Mouse (Mus musculus) cerebellum, postnatal 36 days (tissue): ENCODE results near the gene Hba-x.
"Not testable (repeated sequence)": the region's sequence is repeated elsewhere in the genome, so short reads cannot be mapped to it uniquely, and the experiment has no call there.

Experiments
- DNase-seq, 2 experiments: peaks; one replicate each; pipeline ENCODE4 v3.0.0; 2021 to 2022; ENCODE audit warnings: mixed read lengths in 2 of 2

The Hba-x gene

DNA sequence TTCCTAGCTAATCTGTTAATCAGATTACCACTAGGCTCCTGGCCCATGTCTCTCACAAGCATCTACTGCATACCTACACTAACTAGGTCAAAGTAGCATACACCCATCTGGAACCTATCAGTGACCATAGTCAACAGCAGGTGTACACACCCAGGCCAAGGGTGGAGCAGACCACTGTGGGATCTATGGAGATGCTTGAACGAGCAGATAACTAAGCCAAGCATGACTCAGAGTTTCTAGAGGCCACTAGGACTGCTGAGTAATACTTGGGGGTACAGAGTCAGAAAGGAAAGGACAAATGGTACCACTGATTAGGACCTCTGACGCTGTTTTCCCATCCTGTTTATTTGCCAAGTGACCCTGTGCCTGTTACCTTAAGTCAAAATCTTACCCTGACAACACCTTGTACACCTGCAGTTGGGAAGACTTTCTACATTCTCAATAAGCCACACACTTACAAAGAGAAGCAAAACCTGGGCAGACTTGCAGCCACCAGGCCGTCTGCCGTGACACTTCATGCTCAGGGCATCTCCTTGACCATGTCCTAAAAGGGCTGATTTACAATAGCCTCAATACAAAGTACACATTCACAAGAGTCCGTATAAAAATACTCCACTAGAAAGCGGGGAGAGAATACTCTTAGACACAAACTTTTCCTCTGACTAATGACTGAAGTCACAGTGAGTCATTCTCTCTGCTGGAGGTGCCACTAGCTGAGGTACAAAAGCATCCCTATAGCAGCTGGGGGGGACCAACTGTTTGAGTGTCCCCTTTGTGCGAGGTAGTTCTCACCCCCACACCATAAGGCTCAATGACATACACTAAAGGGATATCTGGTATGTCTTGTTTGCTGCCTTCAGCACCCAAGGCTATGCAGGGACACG, 25.1 kb upstream of the Hba-x start:
- no peak for DNase-seq

DNA sequence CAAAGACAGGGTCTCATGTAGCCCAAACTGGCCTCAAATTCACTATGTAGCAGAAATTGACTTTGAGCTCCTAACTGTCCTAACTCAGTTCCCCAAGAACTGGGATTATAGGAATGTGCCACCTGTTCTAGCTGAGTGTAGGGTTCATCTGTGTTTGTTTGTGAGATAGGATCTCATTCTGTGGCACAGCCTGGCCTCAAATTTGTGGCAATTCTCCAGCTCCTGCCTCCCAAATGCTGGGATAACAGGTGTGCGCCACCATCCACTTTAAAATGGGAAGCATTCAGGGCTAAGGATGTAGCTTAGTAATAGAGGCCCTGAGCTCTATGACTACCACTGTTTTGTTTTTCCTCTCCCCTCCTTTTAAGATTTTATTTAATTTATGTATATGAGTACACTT, 23.1 kb upstream of the Hba-x start:
- DNase-seq: peak in 1 of 2 experiments; percentile 9

DNA sequence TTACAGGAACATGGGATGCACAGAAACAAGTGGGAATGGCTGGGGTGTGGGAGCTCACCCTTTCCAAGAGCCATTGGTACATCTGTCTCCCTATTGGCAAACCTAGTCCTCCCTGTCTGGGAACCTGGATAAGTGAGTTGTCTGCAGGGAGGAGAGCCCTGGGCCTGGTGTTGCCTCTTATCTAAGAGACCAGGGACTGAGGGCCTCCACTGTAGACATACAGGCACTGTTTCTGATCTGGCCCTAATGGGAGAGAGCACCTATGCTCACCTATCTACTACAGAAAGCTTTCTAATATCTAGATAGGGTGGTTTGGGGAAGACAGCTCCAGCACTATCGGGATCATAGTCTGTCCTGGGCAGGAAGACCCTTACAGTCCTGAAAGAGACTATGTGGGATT, 20.1 kb upstream of the Hba-x start:
- no peak for DNase-seq

DNA sequence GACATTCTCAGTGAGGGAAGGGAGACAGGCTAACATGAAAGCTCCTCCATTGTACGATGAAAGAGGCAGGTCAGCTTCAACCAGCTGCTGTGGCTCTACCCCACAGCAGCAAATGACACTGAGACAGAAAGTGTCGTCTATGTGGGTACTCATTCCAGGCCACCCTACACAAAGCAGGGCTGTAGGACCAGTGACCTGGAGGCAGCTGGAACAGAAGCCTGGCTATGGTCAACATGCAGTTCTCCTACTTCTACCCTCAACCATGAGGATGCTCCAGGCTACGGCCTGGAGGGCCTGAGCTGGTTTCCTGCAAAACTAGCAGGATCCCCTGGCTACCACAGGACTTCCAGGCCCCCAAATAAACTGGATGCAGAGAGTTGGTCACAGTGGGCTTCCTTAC, 19.6 kb upstream of the Hba-x start:
- DNase-seq: no peak

DNA sequence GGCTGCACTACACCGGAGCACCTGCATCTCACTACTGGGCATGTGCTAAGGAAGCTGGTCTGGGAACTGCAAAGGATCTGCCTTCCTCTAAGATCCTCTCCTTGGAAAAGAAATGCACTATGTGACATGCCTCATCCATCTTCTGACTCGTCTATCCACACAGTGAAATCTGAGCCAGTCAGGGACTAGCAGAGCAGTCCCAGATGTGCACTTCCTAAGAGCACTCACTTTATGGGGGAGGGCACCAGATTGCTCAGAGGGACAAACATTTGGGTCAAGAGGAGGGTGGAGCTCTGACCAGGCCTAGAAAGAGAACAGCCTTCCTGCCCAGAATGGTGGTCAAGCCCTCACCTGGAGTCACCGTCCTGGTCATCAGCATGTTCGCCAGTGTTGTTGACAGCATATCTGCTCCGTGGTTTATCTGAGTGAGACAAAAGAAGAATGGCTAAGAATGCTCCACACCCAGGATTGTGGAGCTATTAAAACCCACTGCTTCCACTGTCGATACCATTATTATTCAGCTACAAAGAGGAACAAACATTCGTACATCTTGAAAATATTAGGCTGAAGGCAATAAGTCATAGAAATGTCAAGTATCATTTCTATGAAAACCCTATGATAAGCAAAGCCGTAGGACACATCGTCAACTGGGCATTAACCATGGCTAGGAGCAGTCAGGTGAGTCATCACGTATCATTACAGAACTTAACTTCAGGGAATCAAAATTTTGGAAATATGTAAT, 13.4 kb upstream of the Hba-x start:
- no peak for DNase-seq

DNA sequence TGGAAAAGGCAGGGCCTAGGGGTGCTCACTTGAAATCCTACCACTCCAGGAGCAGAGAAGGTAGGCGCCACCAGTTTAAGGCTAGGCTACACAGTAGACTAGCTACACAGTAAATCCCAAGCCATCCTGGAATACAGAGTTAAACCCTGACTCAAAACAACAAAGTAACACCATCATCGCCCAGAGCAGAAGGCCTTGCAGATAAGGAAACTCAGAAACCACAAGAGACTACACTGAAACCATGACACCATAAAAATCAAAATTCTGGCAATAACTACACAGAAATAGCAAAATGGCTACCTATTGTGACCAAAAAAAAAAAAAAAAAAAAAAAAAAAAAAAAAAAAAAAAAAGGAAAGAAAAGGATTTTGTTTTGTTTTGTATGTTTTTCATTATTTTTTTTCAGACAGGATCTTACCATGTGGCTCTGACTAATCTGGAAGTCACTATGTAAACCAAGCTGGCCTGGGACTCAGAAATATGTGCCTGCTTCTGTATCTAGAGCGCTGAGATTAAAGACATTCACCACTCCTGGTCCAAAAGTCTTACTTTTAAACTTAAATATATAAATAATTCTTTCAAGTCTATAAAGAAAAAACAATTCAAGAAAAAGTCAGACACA, 11.0 kb upstream of the Hba-x start:
- no peak for DNase-seq

DNA sequence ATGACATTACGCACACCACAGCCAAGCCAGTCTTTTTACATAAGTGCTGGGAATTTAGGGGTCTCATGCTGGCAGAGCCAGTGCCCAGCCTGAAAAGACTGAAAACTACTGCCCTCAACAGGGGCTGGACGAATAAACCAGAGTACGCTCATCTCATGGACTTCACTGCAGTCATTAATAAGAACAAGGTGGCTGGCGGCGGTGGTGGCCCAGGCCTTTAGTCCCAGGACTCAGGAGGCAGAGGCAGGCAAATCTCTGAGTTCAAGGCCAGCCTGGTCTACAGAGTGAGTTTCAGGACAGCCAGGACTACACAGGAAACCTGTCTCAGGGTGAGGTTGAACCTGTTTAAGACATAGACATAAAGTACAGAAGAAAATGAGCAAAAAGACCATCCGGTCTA, 10.0 kb upstream of the Hba-x start:
- no peak for DNase-seq

DNA sequence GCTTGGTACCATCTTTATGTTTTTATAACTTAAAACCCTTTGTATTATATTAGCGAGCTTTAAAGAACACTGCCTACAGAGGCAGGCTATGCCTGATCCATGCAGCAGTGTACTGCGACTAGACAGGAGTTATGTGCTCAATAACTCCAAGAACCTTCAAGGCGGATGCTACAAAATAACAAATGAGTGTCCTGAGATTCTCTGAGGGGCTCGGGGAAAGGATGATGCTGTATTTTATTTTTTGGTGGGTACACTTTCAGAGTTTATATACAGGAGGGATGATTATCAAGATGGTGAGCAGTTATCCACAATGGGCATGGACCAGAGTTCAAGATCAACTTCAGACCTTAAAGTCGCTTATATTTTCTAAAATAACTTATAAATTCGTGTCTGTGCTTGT, 9.4 kb upstream of the Hba-x start:
- DNase-seq: no peak

DNA sequence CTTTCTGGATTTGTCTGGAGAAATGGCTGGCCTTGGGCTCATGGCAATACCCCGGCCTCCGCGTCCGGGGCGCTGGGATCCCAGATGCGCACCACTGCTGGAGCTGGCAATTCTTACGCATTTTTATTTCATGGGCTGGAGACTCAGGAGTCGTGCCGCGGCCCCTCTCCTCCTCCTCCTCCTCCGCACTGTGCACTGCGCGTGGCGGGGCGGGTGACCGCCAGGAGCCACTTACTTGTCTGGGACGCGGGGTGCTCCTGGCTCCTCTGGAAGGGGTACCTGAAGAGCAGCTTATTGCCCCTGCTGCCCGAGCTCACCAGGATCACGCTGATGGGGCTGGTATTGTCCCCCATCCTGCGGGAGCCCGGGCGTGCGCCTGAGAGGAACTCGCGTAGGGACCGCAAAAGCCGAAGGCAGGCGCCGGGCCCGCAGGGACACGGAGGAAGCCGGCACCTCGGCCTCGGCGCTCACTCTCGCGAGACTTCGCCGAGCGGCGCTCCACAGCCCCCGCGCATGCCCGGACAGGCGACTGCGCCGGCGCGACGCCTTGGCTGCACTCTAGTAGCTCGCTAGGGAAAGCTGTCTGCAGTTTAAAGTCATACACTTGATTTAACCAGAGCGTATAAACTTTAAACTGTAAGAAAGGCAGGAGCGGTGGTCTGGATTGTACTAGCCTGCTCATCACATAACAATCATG, 8.9 kb upstream of the Hba-x start, which contains the start of gene Nprl3:
Nprl3 (minus strand) TSS at position 520 of the 697 bp plus-strand sequence.
- DNase-seq: peak; percentile 94 to 97

DNA sequence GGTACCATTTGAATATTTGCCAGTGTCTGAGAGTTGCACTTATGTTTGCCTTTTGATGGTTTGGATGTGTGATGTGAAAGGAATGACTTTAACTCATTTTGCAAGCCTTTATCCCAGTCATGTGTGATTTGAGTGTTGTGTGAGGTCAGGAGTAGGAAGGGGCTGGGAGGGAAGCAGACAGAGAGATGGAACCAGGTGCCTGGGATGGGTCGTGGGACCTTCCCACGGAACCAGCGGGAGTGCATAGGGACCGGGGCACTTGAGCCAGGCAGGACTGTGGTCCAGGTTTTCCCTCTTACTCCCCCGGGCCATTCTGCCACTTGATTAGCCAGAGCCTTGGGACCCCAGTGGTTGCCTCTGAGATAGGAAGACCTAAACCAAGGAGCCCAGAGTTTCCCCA, 8.2 kb upstream of the Hba-x start:
- peak; percentile 12 to 22 for DNase-seq

DNA sequence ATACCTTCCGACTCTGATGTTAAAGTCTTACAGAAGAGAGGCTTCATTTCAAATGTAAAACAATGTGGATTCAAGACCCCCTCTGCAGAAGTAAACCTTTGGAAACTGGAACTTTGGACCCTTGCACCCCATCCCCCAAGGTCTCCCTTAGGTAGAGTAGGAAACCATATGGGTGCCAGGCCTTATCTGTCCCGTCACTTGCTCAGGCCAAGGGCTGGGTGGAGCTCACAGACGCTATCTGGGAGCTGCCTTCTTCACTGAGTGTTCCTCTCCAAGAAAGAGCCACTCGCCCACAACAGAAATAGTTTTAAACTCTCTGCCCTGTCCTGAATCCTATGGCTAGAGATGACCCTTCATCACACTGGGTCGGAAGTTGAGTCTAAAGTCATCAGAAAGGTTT, 7.2 kb upstream of the Hba-x start:
- DNase-seq: no peak

DNA sequence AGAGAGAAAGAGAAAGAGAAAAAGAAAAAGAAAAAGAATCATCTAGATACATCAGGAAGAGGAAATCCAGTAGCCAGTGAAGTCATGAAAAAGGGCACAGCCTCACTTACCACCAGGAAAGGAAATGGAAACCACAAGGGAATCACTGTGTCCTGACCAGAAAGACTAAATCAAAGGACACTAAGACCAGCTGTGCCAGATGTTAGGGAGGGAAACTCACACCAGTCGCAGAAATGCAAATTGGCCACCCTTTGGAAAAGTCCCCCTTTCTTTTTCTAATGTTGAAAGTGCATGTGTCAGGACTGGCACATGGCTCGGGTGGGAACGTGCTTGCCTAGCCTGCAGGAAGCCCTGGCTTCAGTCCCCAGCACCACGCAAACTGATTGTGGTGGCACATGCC, 5.0 kb upstream of the Hba-x start:
- no peak for DNase-seq

DNA sequence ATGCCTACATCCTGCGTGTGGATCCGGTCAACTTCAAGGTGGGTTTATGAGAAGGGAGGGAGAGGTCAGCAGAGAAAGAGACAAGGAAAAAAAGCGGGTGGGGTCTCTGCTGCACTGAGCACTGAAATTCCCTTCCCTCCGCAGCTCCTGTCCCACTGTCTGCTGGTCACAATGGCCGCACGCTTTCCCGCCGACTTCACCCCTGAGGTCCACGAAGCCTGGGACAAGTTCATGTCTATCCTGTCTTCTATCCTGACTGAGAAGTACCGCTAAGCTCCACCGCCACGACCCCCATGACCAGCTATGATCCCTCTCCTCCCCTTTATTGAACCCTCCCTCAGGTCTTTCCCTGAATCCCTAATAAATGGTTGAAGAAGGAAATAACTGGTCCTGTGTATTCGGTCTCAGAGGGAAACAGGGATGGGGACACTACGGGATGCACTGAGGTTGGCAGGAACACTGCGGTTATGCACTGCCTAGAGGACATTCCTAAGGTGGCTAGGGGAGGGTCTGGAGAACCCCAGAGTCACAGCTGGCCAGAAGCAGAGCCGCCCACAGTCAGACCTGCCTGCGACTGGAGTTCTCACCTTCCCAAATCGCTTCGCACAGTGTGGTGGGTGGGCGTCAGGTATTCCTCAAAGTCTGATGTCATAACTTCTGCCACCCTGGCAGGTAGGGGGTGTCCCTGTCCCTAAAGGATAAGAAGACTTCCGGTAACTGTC, 1.7 kb downstream of the Hba-x start:
- DNase-seq: no peak

DNA sequence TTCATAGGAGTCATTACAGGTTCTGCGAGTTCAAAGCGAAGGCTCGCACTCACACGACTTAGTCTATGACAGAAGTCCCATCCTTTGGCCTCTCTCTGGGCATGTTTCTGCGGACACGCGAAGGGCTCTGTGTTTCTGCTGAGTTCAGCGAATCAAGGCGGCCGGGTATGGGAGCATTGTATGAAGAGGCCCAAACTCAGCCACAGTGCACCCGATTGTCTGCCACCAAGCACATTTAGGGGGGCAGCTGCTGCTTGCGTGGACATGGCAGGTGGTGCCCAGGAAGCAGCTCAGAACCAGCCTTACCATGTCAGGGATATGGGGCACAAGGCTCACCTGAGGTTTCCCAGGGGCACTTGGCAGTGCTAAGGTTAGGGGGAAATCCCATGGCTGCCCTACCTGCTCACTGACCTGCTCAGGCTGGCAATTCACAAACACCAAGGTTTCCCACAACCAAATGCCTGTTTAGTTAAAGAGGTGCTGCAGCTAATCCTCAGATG, 2.3 kb downstream of the Hba-x start:
- DNase-seq: no peak

DNA sequence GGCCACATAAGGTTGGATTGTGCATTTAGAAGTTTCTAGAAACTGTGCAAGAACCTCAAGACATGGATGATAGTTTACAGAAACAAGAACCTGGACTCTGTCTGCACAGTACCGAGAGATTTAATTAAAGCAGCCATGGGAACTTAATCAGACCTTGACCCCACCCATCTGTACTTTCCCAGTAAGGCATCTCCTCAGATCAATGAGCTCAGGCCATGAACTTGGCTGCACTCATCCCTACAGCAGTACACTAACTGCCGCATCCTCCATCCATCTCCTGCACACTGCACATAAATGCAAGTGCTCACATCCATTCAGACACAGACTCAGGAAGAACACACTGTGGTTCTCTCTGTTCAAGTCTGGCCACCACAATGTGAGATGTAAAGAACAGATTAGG, 4.4 kb downstream of the Hba-x start:
- DNase-seq: no peak

DNA sequence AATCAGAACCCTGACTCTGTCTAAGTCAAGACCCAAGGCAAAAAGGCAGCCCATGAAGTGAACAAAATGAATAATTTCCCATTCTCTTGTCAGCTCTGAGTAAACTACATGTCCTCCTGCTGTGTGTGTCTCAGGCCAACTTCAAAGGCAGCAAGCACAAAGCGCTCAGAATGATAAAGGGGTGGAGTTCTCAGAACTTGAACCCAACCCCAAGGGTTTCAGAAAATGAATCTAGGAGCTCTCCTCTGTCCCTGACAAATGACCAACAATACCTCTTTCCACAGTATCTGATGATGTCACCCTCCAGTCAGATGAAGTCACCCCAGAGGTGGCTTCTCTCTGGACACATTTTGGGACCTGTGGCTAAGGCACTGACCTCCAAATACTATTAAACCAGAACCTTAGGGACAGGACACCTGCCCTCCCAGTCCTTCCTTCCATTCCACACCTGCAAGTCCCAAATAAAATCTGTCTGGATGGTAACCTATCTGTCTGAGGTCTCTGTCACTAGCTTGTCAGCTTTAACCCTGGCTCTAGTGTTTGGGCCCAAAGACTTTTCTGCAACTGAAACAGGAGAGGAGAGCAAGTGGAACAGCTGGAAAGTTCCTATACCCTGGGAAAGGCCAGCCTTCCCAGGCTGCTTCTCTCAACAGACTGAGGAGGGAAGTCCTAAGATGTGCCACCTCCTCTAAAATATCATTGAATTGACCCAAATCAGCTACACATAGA, 5.4 kb downstream of the Hba-x start:
- no peak for DNase-seq

DNA sequence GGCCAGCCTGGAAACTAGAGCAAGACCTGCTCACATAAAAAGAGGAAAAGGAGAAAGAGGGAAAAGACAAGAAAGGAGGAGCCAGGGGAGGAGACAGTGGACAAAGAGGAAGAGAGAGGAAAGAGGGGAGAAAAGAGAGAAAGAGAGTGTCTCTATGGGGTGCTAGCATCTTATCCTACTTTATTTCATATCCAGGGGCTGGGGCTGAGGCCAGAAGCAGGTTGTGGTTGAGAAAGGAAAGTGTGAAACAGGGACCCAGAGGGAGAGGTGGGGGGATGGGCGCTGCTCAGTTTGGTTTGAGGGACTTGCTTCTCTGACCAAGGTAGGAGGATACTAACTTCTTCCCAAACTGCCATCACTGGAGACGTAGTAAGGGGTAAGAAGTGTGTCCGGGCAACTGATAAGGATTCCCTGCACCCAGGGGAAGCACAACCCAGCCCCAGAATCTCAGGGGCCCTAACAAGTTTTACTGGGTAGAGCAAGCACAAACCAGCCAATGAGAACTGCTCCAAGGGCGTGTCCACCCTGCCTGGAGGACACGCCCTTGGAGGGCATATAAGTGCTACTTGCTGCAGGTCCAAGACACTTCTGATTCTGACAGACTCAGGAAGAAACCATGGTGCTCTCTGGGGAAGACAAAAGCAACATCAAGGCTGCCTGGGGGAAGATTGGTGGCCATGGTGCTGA, 7.0 kb downstream of the Hba-x start, which contains the start of gene Hba-a1:
Hba-a1 (plus strand) TSS at position 421 of the 687 bp plus-strand sequence.
- DNase-seq: not testable (repeated sequence)

DNA sequence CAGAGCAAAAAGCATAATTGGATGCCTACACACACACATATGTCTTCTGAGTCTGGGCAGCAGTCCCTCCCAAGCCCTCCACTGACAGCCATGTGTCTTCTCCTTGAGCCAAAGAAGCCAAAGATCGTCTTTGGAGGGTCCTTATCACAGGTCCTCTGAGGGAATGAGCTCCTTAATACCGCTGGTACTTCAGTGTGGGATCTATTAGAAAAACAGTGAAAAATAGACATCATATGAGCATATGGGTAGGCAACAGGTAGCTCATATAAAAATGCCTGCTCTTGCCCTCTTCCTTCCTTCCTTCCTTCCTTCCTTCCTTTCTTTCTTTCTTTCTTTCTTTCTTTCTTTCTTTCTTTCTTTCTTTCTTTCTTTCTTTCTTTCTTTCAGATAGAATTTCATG, 8.4 kb downstream of the Hba-x start:
- DNase-seq: not testable (repeated sequence)

DNA sequence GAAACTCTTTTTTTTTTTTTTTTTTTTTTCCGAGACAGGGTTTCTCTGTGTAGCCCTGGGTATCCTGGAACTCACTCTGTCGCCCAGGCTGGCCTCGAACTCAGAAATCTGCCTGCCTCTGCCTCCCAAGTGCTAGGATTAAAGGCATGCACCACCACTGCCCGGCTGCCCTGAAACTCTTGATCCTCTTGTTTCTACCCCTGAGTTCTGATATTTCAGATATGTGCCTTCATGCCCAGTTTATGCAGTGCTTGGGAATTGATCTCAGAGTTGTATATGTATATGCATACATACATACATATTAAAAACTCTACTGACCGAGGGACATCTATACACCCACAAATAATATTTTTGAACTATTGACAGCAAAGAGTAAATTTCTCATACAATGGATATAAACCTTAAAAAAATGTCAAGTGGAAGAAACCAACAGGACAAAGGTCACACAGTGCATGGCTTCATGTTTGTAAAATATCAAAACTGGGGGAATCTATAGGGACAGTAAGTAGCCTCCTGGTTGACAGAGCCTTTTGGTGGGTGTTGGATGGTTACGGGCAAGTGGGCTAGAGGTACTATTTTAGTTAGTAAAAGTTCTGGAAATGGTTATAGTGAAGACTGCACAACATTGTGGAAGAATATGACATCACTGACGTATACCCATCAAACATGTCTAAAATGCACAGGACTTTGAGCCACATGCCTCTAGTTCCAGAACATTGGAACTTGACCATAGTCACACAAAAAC, 9.0 kb downstream of the Hba-x start:
- DNase-seq: no peak

DNA sequence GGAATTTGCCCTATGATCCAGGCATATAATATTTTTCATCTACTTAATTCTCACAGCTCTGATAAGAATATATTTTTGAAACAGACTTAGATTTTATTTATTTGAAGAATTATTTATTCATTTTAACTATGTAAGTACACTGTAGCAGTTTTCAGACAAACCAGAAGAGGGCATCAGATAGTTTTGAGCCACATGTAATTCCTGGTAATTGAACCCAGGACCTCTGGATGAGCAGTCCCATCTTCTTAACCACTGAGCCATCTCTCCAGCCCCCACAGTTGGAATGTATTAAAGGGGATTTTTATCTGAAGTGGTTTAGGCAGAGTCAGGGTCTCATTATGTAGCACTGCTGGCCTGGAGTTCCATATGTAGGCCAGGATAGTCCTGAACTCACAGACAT, 9.7 kb downstream of the Hba-x start:
- not testable (repeated sequence) for DNase-seq
